Mouse (Mus musculus): ENCODE results near the gene Chd1. TPM values are rescaled to one million over a fixed set of nuclear protein-coding genes. Genes with fewer than 3 reads are reported as not detected.

Chd1 gene
- polyA plus RNA-seq, 1 experiment = 4.6 TPM

GRCm38 (mm10) chr17:15799195-15799793 is 94.5 kb downstream of the Chd1 start:
- H3K27me3 ChIP-seq (ENCODE audit: control insufficient read depth, insufficient read depth, low read length) = no peaks in the 10 kb centered on the region
- H3K27ac ChIP-seq (ENCODE audit: control insufficient read depth, insufficient read depth, low read depth, low read length) = no peak overlapping the region
- H3K36me3 ChIP-seq (ENCODE audit: control insufficient read depth, insufficient read depth, low read length) = no peaks in the 10 kb centered on the region
- H3K4me1 ChIP-seq (ENCODE audit: control insufficient read depth, insufficient read depth, low read length) = no peaks in the 10 kb centered on the region
- TF ChIP-seq CTCF (IDR thresholded peaks at IDR 0.05; ENCODE audit: control insufficient read depth, insufficient read depth, insufficient replicate concordance, low read depth, low read length) (no peak), POLR2A (IDR thresholded peaks at IDR 0.05; ENCODE audit: control insufficient read depth, low read depth, low read length) (no peak)
- H3K4me3 ChIP-seq (ENCODE audit: control insufficient read depth, low read depth, low read length) = no peak overlapping the region

GRCm38 (mm10) chr17:15804008-15804812 is 99.4 kb downstream of the Chd1 start:
- no peak overlapping the region for H3K27ac ChIP-seq (ENCODE audit: control insufficient read depth, insufficient read depth, low read depth, low read length)
- H3K4me1 ChIP-seq (ENCODE audit: control insufficient read depth, insufficient read depth, low read length) = peaks cover 3% of the 10 kb centered on the region
- H3K36me3 ChIP-seq (ENCODE audit: control insufficient read depth, insufficient read depth, low read length) = no peaks in the 10 kb centered on the region
- TF ChIP-seq POLR2A (IDR thresholded peaks at IDR 0.05; ENCODE audit: control insufficient read depth, low read depth, low read length) (no peak), CTCF (IDR thresholded peaks at IDR 0.05; ENCODE audit: control insufficient read depth, insufficient read depth, insufficient replicate concordance, low read depth, low read length) (no peak)
- H3K27me3 ChIP-seq (ENCODE audit: control insufficient read depth, insufficient read depth, low read length) = no peaks in the 10 kb centered on the region
- H3K4me3 ChIP-seq (ENCODE audit: control insufficient read depth, low read depth, low read length) = no peak overlapping the region

DNA sequence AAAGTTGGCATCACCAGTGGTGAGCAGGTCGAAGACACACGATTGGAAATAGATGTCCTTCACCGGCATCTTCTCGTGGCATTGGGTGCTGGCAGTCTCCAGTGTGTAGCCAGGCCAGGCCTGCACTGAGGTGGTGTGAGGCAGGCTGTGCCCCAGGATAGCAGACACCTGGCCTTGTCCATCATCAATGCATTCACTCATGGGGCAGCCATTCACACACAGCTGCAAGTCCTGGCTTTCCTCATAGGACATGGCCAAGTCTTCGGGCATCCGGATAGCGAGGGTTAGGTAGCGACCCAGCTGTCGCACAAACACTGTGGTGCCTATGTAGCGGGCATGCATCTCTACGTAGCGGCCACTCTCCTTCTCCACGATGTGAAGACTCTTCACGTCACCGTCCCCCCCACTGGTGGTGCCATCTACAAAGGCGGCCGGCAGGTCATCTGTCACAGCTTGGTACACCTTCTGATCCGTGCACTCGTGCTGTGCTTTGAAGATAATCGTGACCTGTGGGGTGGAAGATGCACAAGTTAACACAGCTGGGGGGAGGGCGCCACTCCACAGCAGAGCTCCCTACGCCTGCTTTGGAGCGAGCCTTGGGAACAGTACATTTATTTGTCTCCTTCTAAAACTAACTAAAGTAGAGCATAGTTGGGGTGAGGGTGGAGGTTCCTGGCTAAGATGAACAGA is 102.7 kb downstream of the Chd1 start:
- Histone ChIP-seq H3K27me3 (ENCODE audit: control insufficient read depth, insufficient read depth, low read length) (no peaks in the 10 kb centered on the region), H3K27ac (ENCODE audit: control insufficient read depth, insufficient read depth, low read depth, low read length) (no peak overlapping the region), H3K4me3 (ENCODE audit: control insufficient read depth, low read depth, low read length) (no peak overlapping the region), H3K36me3 (ENCODE audit: control insufficient read depth, insufficient read depth, low read length) (no peaks in the 10 kb centered on the region), H3K4me1 (ENCODE audit: control insufficient read depth, insufficient read depth, low read length) (peaks cover 3% of the 10 kb centered on the region)
- no peak for TF ChIP-seq POLR2A (IDR thresholded peaks at IDR 0.05; ENCODE audit: control insufficient read depth, low read depth, low read length)
- TF ChIP-seq CTCF (IDR thresholded peaks at IDR 0.05; ENCODE audit: control insufficient read depth, insufficient read depth, insufficient replicate concordance, low read depth, low read length) = no peak

DNA sequence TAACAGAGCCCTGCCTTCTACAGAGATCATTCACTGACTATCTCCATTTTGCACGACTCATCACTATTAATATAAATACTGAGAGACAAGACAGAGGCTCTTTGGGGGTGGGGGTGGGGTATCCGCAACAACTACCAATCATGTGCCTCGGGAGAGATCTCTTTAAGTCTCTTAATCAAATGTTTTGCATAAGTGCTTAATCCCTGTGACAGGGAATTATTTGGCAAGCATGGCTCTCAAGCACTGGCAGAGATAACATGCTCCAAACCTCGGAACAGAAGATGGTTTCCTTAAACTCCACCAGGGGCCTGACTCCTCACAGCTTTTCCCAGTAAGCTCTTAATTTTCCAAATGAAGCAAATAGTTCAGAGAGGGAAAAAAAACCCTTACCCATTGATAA is 103.2 kb downstream of the Chd1 start:
- no peaks in the 10 kb centered on the region for H3K27me3 ChIP-seq (ENCODE audit: control insufficient read depth, insufficient read depth, low read length)
- TF ChIP-seq POLR2A (IDR thresholded peaks at IDR 0.05; ENCODE audit: control insufficient read depth, low read depth, low read length) = no peak
- TF ChIP-seq CTCF (IDR thresholded peaks at IDR 0.05; ENCODE audit: control insufficient read depth, insufficient read depth, insufficient replicate concordance, low read depth, low read length) = no peak
- peaks cover 3% of the 10 kb centered on the region for H3K4me1 ChIP-seq (ENCODE audit: control insufficient read depth, insufficient read depth, low read length)
- no peaks in the 10 kb centered on the region for H3K36me3 ChIP-seq (ENCODE audit: control insufficient read depth, insufficient read depth, low read length)
- H3K27ac ChIP-seq (ENCODE audit: control insufficient read depth, insufficient read depth, low read depth, low read length) = no peak overlapping the region
- H3K4me3 ChIP-seq (ENCODE audit: control insufficient read depth, low read depth, low read length) = no peak overlapping the region

- no peak overlapping the region for H3K4me3 ChIP-seq (ENCODE audit: control insufficient read depth, low read depth, low read length)
- H3K4me1 ChIP-seq (ENCODE audit: control insufficient read depth, insufficient read depth, low read length) = peaks cover 3% of the 10 kb centered on the region
- H3K27me3 ChIP-seq (ENCODE audit: control insufficient read depth, insufficient read depth, low read length) = no peaks in the 10 kb centered on the region
- H3K27ac ChIP-seq (ENCODE audit: control insufficient read depth, insufficient read depth, low read depth, low read length) = peak overlapping the region; percentile 68
- H3K36me3 ChIP-seq (ENCODE audit: control insufficient read depth, insufficient read depth, low read length) = no peaks in the 10 kb centered on the region
- no peak for TF ChIP-seq CTCF (IDR thresholded peaks at IDR 0.05; ENCODE audit: control insufficient read depth, insufficient read depth, insufficient replicate concordance, low read depth, low read length)
- TF ChIP-seq POLR2A (IDR thresholded peaks at IDR 0.05; ENCODE audit: control insufficient read depth, low read depth, low read length) = no peak
These were observed 104.0 kb downstream of the Chd1 start for GRCm38 (mm10) chr17:15808468-15809374.

- no peak overlapping the region for H3K4me3 ChIP-seq (ENCODE audit: control insufficient read depth, low read depth, low read length)
- no peak overlapping the region for H3K27ac ChIP-seq (ENCODE audit: control insufficient read depth, insufficient read depth, low read depth, low read length)
- H3K27me3 ChIP-seq (ENCODE audit: control insufficient read depth, insufficient read depth, low read length) = no peaks in the 10 kb centered on the region
- peaks cover 3% of the 10 kb centered on the region for H3K4me1 ChIP-seq (ENCODE audit: control insufficient read depth, insufficient read depth, low read length)
- TF ChIP-seq POLR2A (IDR thresholded peaks at IDR 0.05; ENCODE audit: control insufficient read depth, low read depth, low read length) (no peak), CTCF (IDR thresholded peaks at IDR 0.05; ENCODE audit: control insufficient read depth, insufficient read depth, insufficient replicate concordance, low read depth, low read length) (no peak)
- no peaks in the 10 kb centered on the region for H3K36me3 ChIP-seq (ENCODE audit: control insufficient read depth, insufficient read depth, low read length)
These were observed 105.2 kb downstream of the Chd1 start for GRCm38 (mm10) chr17:15809949-15810348.

All from testis, adult 2 months (tissue).